Mouse (Mus musculus) embryonic fibroblast, embryonic 13.5 days (primary cell): ENCODE data around the gene Camta1. TPM values are rescaled to one million over a fixed set of nuclear protein-coding genes. Genes with fewer than 3 reads are reported as not detected.

Source experiments
- H3K27ac ChIP-seq: 2 replicates; pipeline ENCODE4 v1.5.1; 2012; ENCODE audit warnings: low read length, control low read depth, inconsistent platforms; ENCODE audit not compliant: insufficient read depth
- H3K4me1 ChIP-seq: 2 replicates; pipeline ENCODE4 v1.6.1; 2011; ENCODE audit warnings: low read length; ENCODE audit not compliant: control insufficient read depth, insufficient read depth
- H3K4me3 ChIP-seq: 2 replicates; pipeline ENCODE4 v1.5.1; 2011; ENCODE audit warnings: mild to moderate bottlenecking, control low read depth, low read length; ENCODE audit not compliant: insufficient read depth
- CTCF ChIP-seq: IDR thresholded peaks from 2 replicates; pipeline ENCODE4 v1.5.1; 2011; ENCODE audit warnings: mild to moderate bottlenecking, control low read depth, low read length, moderate library complexity, borderline replicate concordance; ENCODE audit not compliant: insufficient read depth
- POLR2A ChIP-seq: IDR thresholded peaks from 2 replicates; pipeline ENCODE4 v1.6.1; 2011; ENCODE audit warnings: low read depth, mild to moderate bottlenecking, control low read depth, low read length, moderate library complexity
- polyA plus RNA-seq: library from polyadenylated mRNA; stranded (reverse); fragments of >200 nt; gene quantifications from 2 replicates; pipeline ENCODE4 v1.2.4, GENCODE M21; 2011; ENCODE audit warnings: low read depth; ENCODE audit not compliant: missing spikeins, insufficient read length

The Camta1 gene
- polyA plus RNA-seq, 1 experiment = 53.4 TPM

DNA sequence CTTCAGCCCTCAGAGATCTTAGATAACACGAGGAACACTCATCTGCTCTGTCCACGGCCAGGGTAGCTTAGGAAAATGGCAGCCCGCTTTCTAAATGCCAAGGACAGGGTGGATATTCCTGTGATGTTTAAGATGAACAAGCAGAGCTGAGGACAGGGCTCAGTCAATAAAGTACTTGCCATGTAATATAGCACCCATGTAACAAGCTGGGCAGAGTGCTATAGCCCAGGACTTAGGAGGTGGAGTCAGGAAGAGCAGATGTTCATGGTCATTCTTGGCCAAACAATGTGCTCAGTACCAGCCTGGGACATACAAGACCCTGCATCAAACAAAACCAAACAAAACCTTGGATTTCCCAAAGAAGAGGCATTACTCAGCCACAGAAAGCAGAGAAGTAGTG, 407.6 kb downstream of the Camta1 start:
- Histone ChIP-seq H3K27ac (no peak overlapping the region), H3K4me3 (no peak overlapping the region), H3K4me1 (no peaks in the 10 kb centered on the region)
- no peak for TF ChIP-seq CTCF
- TF ChIP-seq POLR2A = no peak

GRCm38 (mm10) chr4:151451885-151452284, 409.8 kb downstream of the Camta1 start:
- Histone ChIP-seq H3K4me1 (no peaks in the 10 kb centered on the region), H3K27ac (no peak overlapping the region), H3K4me3 (no peak overlapping the region)
- no peak for TF ChIP-seq CTCF
- TF ChIP-seq POLR2A = no peak

DNA sequence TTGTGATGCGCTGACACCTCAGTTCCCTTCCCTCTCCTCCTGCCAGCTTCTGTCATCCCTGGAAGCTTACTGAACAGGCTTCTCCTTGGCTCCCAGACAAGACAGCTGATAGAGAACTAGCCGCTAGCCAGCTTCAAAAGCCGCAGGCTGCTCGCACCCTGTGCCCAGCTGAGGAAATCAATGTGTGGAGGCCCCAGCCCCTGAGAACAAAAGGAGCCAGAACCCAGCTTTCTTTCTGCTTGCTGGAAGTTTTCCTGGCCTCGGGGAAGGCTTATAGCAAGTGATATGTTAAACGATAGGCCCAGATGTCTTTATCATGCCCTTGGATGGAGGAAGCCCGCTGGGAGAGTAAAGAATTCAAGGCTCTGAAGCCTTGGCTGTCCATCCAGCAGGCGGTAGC, 411.7 kb downstream of the Camta1 start:
- Histone ChIP-seq H3K27ac (no peak overlapping the region), H3K4me1 (no peaks in the 10 kb centered on the region), H3K4me3 (no peak overlapping the region)
- TF ChIP-seq CTCF (no peak), POLR2A (no peak)

GRCm38 (mm10) chr4:151448341-151448740, 413.3 kb downstream of the Camta1 start:
- H3K4me3 ChIP-seq = no peak overlapping the region
- TF ChIP-seq POLR2A = no peak
- TF ChIP-seq CTCF = no peak
- H3K4me1 ChIP-seq = no peaks in the 10 kb centered on the region
- H3K27ac ChIP-seq = no peak overlapping the region

DNA sequence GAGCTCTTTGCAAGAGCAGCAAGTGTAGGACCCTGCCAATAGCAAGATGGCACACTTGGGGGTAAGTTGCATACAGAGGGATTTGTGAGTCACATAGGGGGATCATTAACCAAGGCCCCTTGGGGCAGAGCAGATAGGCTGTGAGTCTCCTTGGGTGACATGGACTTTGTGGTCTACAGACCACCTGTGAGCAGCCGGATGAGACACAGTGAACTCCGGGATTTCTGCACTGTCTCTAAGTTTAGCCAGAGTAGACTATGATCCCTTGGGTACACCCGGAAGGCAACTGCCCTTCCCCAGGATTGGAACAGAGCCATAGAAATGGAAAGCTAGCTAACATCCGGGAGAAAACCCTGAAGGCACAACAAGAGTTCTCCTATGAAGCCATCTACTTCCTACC, 417.0 kb downstream of the Camta1 start:
- Histone ChIP-seq H3K4me1 (no peaks in the 10 kb centered on the region), H3K27ac (no peak overlapping the region), H3K4me3 (no peak overlapping the region)
- TF ChIP-seq POLR2A = no peak
- TF ChIP-seq CTCF = no peak

- no peak for TF ChIP-seq CTCF
- TF ChIP-seq POLR2A = no peak
- Histone ChIP-seq H3K27ac (no peak overlapping the region), H3K4me3 (no peak overlapping the region), H3K4me1 (no peaks in the 10 kb centered on the region)
Measured at GRCm38 (mm10) chr4:151438561-151438960, 423.1 kb downstream of the Camta1 start.

GRCm38 (mm10) chr4:151437859-151438258, 423.8 kb downstream of the Camta1 start:
- Histone ChIP-seq H3K27ac (no peak overlapping the region), H3K4me3 (no peak overlapping the region), H3K4me1 (no peaks in the 10 kb centered on the region)
- no peak for TF ChIP-seq CTCF
- no peak for TF ChIP-seq POLR2A

DNA sequence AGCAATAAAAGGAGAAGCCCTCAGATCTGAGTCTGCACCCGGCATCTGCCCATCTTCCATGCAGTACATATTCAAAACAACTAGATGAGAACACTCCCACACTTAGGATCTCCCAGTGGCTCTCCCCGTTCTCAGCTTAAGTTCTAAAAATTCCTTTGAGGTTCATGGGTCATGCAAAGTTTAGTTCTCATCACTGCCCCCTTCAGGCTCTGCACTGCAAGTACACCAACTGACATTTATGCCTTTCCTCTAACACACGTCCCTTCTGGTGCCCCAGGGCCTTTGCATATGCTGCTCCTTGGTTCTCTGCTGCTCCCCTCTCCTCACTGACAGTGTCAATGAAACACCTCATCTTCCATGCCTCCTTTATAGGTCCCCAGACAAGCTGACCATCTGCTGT, 436.5 kb downstream of the Camta1 start:
- H3K27ac ChIP-seq = no peak overlapping the region
- H3K4me3 ChIP-seq = no peak overlapping the region
- TF ChIP-seq POLR2A = no peak
- TF ChIP-seq CTCF = no peak

DNA sequence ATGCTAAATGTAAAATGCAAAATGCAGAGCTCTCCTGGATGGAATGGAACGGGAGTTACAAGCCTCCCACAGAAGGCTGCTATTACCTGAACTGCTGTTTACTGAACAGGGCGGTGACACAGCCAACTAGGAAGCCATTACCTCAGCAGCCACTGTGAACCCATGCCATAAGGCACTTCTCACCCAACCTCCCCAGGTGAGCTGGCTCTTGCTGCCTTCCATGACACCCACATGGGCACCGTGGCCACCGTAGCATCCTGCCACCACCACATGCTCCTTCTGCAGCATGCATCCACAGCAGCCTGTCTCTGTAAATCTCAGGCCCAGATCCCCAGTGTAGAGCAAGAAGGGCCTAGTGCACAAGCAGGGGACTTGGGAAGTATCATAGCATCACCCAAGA, 438.8 kb downstream of the Camta1 start:
- no peak for TF ChIP-seq CTCF
- no peak for TF ChIP-seq POLR2A
- Histone ChIP-seq H3K4me1 (no peaks in the 10 kb centered on the region), H3K27ac (no peak overlapping the region), H3K4me3 (no peak overlapping the region)

More for the DNA sequence above, 436.5 kb downstream of the Camta1 start:
- H3K4me1 ChIP-seq = no peaks in the 10 kb centered on the region

DNA sequence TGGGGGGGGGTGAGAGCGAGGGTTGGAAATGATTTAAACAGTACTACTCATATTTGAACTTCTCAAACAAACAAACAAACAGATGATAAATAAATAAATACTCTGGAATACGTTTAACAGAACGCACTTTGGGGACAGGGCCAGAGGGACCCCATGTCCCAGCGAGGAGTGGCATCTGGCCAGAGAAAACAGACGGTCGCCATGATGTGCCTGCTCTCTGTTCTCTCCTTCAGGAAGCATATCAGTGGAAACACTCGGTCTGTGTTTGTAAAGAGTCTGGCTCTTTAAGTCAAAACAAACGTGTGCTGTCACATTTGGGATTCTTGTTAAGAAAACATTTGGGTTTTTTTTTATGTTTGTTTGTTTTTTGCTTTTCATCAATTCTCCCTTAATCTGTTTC, 439.3 kb downstream of the Camta1 start:
- TF ChIP-seq POLR2A = no peak
- TF ChIP-seq CTCF = no peak
- Histone ChIP-seq H3K4me3 (no peak overlapping the region), H3K4me1 (no peaks in the 10 kb centered on the region), H3K27ac (no peak overlapping the region)

- 0 out of 2 replicates have a peak, but pooled peaks cover 3% of the 10 kb centered on the region for H3K4me1 ChIP-seq
- H3K4me3 ChIP-seq = no peak overlapping the region
- TF ChIP-seq CTCF (no peak), POLR2A (no peak)
- H3K27ac ChIP-seq = no peak overlapping the region
Measured at GRCm38 (mm10) chr4:151418344-151418875, 443.3 kb downstream of the Camta1 start.
